Mouse (Mus musculus) small intestine, adult 2 months (tissue): Measurements from ENCODE around the gene Gm12216.

ENCODE experiments used
- CTCF ChIP-seq: fragments of 200-500 bp; IDR thresholded peaks from 2 replicates; pipeline ENCODE4 v1.5.1; 2012; ENCODE audit warnings: low read depth, mild to moderate bottlenecking, control low read depth, inconsistent platforms, low read length, moderate library complexity, mixed read lengths; ENCODE audit not compliant: insufficient replicate concordance, insufficient read length; ENCODE audit errors: extremely low read depth
- POLR2A ChIP-seq: fragments of 200-500 bp; IDR thresholded peaks from 2 replicates; pipeline ENCODE4 v1.6.1; 2012; ENCODE audit warnings: low read depth, mild to moderate bottlenecking, control low read depth, inconsistent platforms, low read length, moderate library complexity

- TF ChIP-seq POLR2A (no peak), CTCF (no peak)
Observed at GRCm38 (mm10) chr11:53747985-53748384, 111.1 kb downstream of the Gm12216 start.
